Mouse (Mus musculus) right cerebral cortex, postnatal 14 days (tissue): ENCODE measurements around the gene Uqcc1.
"Not testable (repeated sequence)": the region's sequence is repeated elsewhere in the genome, so short reads cannot be mapped to it uniquely, and the experiment has no call there.

Experiments
- DNase-seq: peaks from one replicate; pipeline ENCODE4 v3.0.0; 2022

Gene Uqcc1

GRCm38 (mm10) chr2:155852536-155852935, 77.6 kb downstream of the Uqcc1 start:
- no peak for DNase-seq

GRCm38 (mm10) chr2:155850120-155850519, 80.0 kb downstream of the Uqcc1 start:
- DNase-seq: no peak

GRCm38 (mm10) chr2:155849464-155849863, 80.6 kb downstream of the Uqcc1 start:
- no peak for DNase-seq

GRCm38 (mm10) chr2:155848291-155848690, 81.8 kb downstream of the Uqcc1 start:
- DNase-seq: peak; percentile 83

GRCm38 (mm10) chr2:155846930-155847329, 83.2 kb downstream of the Uqcc1 start:
- no peak for DNase-seq

- no peak for DNase-seq
Observed at GRCm38 (mm10) chr2:155838961-155839360, 91.1 kb downstream of the Uqcc1 start.

GRCm38 (mm10) chr2:155837961-155838360, 92.1 kb downstream of the Uqcc1 start:
- no peak for DNase-seq

- DNase-seq: no peak
Observed at GRCm38 (mm10) chr2:155834732-155835131, 95.4 kb downstream of the Uqcc1 start, which contains the start of gene Fam83c. Gene Fam83c (minus strand): TSS chr2:155834854.

- DNase-seq: not testable (repeated sequence)
Observed at GRCm38 (mm10) chr2:155832087-155832486, 98.0 kb downstream of the Uqcc1 start.

- no peak for DNase-seq
Observed at GRCm38 (mm10) chr2:155831302-155831701, 98.8 kb downstream of the Uqcc1 start.

GRCm38 (mm10) chr2:155830841-155831240, 99.3 kb downstream of the Uqcc1 start:
- no peak for DNase-seq

- DNase-seq: peak; percentile 79
Observed at GRCm38 (mm10) chr2:155826630-155827424, 103.3 kb downstream of the Uqcc1 start, which contains the start of gene Eif6. Gene Eif6 (minus strand): TSS chr2:155826925.

GRCm38 (mm10) chr2:155825904-155826629, 104.0 kb downstream of the Uqcc1 start:
- DNase-seq: no peak

- DNase-seq: no peak
Observed at GRCm38 (mm10) chr2:155823722-155824121, 106.4 kb downstream of the Uqcc1 start.

GRCm38 (mm10) chr2:155820779-155821178, 109.3 kb downstream of the Uqcc1 start:
- DNase-seq: no peak

- DNase-seq: no peak
Observed at GRCm38 (mm10) chr2:155819449-155820251, 110.5 kb downstream of the Uqcc1 start.

- no peak for DNase-seq
Observed at GRCm38 (mm10) chr2:155819392-155819448, 110.9 kb downstream of the Uqcc1 start, which contains the start of gene BC029722. Gene BC029722 (minus strand): TSS chr2:155819426.

- peak; percentile 91 for DNase-seq
Observed at GRCm38 (mm10) chr2:155818596-155819391, 111.3 kb downstream of the Uqcc1 start.

- DNase-seq: no peak
Observed at GRCm38 (mm10) chr2:155817301-155818245, 112.5 kb downstream of the Uqcc1 start.

- DNase-seq: no peak
Observed at GRCm38 (mm10) chr2:155816179-155816578, 113.9 kb downstream of the Uqcc1 start.

GRCm38 (mm10) chr2:155814829-155815228, 115.3 kb downstream of the Uqcc1 start:
- DNase-seq: no peak

- no peak for DNase-seq
Observed at GRCm38 (mm10) chr2:155812637-155813036, 117.5 kb downstream of the Uqcc1 start.
